Mouse (Mus musculus) E14TG2a.4 (cell line): Measurements from ENCODE around the gene Atp2b2.

Source experiments
- CTCF ChIP-seq: conservative IDR thresholded peaks from 2 replicates; pipeline ENCODE4 v1.5.1; 2014; ENCODE audit warnings: low read length
- POU5F1 ChIP-seq: IDR thresholded peaks from 2 replicates; pipeline ENCODE4 v1.6.1; 2014; ENCODE audit warnings: low read length, borderline replicate concordance

DNA sequence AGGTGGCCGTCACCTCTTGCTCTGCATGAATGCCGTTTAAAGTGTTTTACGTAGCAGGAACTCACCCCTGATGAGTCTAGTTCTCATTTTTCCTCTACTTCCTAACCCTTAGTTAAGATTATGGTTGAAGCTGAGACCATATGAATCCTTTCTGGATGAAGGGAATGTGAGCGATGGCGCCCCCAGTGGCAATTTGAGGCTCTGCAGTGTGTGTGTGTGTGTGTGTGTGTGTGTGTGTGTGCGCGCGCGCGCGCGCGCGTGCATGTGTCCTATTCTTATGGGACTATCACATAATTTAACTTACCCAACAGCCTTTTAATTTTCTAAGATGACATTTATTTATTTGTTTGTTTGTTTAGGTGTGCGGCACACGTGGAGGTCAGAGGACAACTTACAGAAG lies 131.3 kb downstream of the Atp2b2 start:
- TF ChIP-seq POU5F1: no peak
- peak; percentile 63 for TF ChIP-seq CTCF
